Comparison of ENCODE assay signal across 11 mouse cellular contexts in genomic region chr8:26962976-26963720, GRCm38 (mm10). TPM values are rescaled to one million over a fixed set of nuclear protein-coding genes. Genes with fewer than 3 reads are reported as not detected.
A peak's percentile ranks its signal among the peaks of the same experiment; 100 is the strongest.
DNase-seq lines count a peak whose midpoint lies in the region; ATAC-seq lines count a peak whose summit lies in the region.
"Had no signal": no experiment of that assay in that cellular context is flagged by ENCODE, and none has a peak within 500 bp of the region (broad histone marks: within the 10 kb centered on the region; RNA-seq: fewer than 3 reads in every experiment).

No protein-coding gene starts in this region.

- H3K36me3 ChIP-seq in heart, embryonic 13.5 days, result no peaks in the 10 kb centered on the region
- H3K36me3 ChIP-seq in liver, embryonic 13.5 days, result no peaks in the 10 kb centered on the region
- H3K36me3 ChIP-seq: embryonic facial prominence, embryonic 13.5 days had no signal

- H3K27me3 ChIP-seq in heart, embryonic 13.5 days (replicated peaks), result no peaks in the 10 kb centered on the region
- H3K27me3 ChIP-seq in liver, embryonic 13.5 days, result 0 out of 2 replicates have a peak, but pooled peaks cover 9% of the 10 kb centered on the region
- H3K27me3 ChIP-seq: embryonic facial prominence, embryonic 13.5 days had no signal

- peaks cover 3% of the 10 kb centered on the region for H3K9me3 ChIP-seq in heart, embryonic 13.5 days
- no peaks in the 10 kb centered on the region for H3K9me3 ChIP-seq in liver, embryonic 13.5 days (replicated peaks)
- H3K9me3 ChIP-seq: embryonic facial prominence, embryonic 13.5 days had no signal

- H3K9ac ChIP-seq in heart, embryonic 13.5 days, result no peak overlapping the region
- no peak overlapping the region for H3K9ac ChIP-seq in liver, embryonic 13.5 days
- H3K9ac ChIP-seq: embryonic facial prominence, embryonic 13.5 days had no signal

- intact Hi-C loops in heart, postnatal 25 days (cut with DNase I), result no loop called here

- H3K4me3 ChIP-seq in heart, embryonic 13.5 days, result no peak overlapping the region
- H3K4me3 ChIP-seq in liver, embryonic 13.5 days (replicated peaks), result no peak overlapping the region
- H3K4me3 ChIP-seq: embryonic facial prominence, embryonic 13.5 days had no signal

- peak; percentile 64; the same call in 1 of the 2 replicates for ATAC-seq in heart, embryonic 13.5 days (ENCODE audit: extremely low read depth, insufficient number of reproducible peaks, low FRiP score, low TSS enrichment)
- peak; percentile 47; the same call in 1 of the 2 replicates for ATAC-seq in liver, embryonic 13.5 days (ENCODE audit: low read depth)

- H3K27ac ChIP-seq in heart, embryonic 13.5 days (replicated peaks), result peak overlapping the region; percentile 66
- H3K27ac ChIP-seq in liver, embryonic 13.5 days, result no peak overlapping the region
- H3K27ac ChIP-seq: embryonic facial prominence, embryonic 13.5 days had no signal

- peaks cover 37% of the 10 kb centered on the region for H3K4me1 ChIP-seq in heart, embryonic 13.5 days
- peaks cover 18% of the 10 kb centered on the region for H3K4me1 ChIP-seq in liver, embryonic 13.5 days (replicated peaks)

- no peak overlapping the region for H3K4me2 ChIP-seq in heart, embryonic 13.5 days
- no peak overlapping the region for H3K4me2 ChIP-seq in liver, embryonic 13.5 days
- H3K4me2 ChIP-seq: embryonic facial prominence, embryonic 13.5 days had no signal

- DNase-seq in heart, postnatal 25 days (ENCODE audit: low spot score), result no peak
- DNase-seq in CD4-positive, CD25-positive, alpha-beta regulatory T cell, adult 2 months (ENCODE audit: low read depth, low spot score), result peak; percentile 48
- peak; percentile 54 for DNase-seq in adipocyte (ENCODE audit: low spot score)
- no peak for DNase-seq in liver, embryonic 13.5 days
- no peak for DNase-seq in thymus, postnatal 10 days (ENCODE audit: low spot score in 2 of 2)
- DNase-seq in gastrocnemius, postnatal 25 days, result no peak
- DNase-seq in gastrocnemius, postnatal 4 days (ENCODE audit: low spot score in 2 of 2), result no peak
- DNase-seq: cerebellum, adult 11-12 months; kidney, adult 9 months had no signal

- WGBS in heart, embryonic 13.5 days, result 36% methylated on average over 16 of the region's 16 CpGs
- WGBS in liver, embryonic 13.5 days (ENCODE audit: insufficient replicate concordance), result 31% methylated on average over 16 of the region's 16 CpGs

RNA-seq across cellular contexts. Expression of gene Zfp703, which starts 14.0 kb away (rescaled TPM):
- 5.5 and 5.9 TPM in 2 replicates for polyA plus RNA-seq in heart, embryonic 13.5 days (2015; fragmentation: Nextera tagmentation; extraction: Ambion mirVana)
- 10 to 100 TPM; 15.1 to 16.2 TPM for total RNA-seq in heart, postnatal 25 days (2021)
- polyA plus RNA-seq in liver, embryonic 13.5 days (2015; fragmentation: Nextera tagmentation; extraction: Ambion mirVana), result 1.1 and 1.4 TPM in 2 replicates
- 10 to 100 TPM; 22.8 to 37.6 TPM for total RNA-seq in gastrocnemius, postnatal 25 days (2021)
- 10 to 100 TPM; 37.8 to 39.2 TPM for total RNA-seq in gastrocnemius, postnatal 4 days (2021)

Comparison
In these comparisons a context has a peak if more than half of its experiments do, and no peak if none do; other contexts are left out.
1. DNase-seq: peak in CD4-positive, CD25-positive, alpha-beta regulatory T cell, adult 2 months (single experiment) and adipocyte (single experiment); none in heart, postnatal 25 days (single experiment), liver, embryonic 13.5 days (single experiment), thymus, postnatal 10 days (0 of 2), gastrocnemius, postnatal 25 days (single experiment) and gastrocnemius, postnatal 4 days (0 of 2).